Mouse (Mus musculus) kidney, postnatal 14 days (tissue): ENCODE measurements around the gene Prkab2.

Source experiments
- DNase-seq: peaks from one replicate; pipeline ENCODE4 v3.0.0; 2022; ENCODE audit warnings: mixed read lengths

Gene Prkab2

DNA sequence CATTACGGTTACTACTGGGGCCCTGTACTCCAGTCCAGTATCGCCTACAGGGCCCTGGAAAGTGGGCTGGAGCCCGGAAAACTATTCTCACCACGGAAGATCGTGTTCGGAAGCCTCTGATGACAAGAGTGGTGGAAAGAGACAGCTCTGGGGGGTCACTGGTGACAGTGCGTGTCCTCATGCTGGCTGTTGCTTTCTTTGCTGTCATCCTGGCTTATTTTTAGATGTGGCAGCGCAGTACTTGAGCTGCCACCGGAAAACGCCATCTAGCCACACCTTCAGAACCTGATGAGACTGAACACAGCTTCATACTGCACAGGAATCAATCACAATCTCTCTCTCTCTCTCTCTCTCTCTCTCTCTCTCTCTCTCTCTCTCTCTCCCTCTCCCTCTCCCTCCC lies 6.4 kb upstream of the Prkab2 start:
- DNase-seq: no peak

GRCm38 (mm10) chr3:97653781-97654180 lies 4.2 kb upstream of the Prkab2 start:
- no peak for DNase-seq

GRCm38 (mm10) chr3:97654901-97655300 lies 3.1 kb upstream of the Prkab2 start:
- no peak for DNase-seq

- DNase-seq: no peak
Observed at GRCm38 (mm10) chr3:97658426-97659193, 617 bp downstream of the Prkab2 start.

DNA sequence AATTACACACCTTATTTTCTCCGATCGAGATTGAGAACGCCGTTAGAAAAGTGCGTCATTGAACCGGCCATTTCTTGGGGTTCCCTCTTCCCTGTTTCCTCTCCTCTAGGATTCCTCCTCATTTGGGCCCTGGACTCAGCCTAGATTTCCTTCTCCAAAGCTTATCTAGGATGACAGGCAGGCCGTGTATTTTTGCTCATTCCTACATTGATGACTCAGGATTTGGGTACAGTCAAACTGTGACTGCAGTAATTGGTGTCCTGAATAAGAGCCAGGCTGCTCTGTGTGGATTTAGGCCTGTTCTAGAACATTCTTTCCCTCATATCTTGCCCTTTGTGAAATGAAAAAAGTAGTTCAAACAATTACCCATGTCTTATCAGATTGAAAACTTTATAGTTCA lies 1.8 kb downstream of the Prkab2 start:
- no peak for DNase-seq

DNA sequence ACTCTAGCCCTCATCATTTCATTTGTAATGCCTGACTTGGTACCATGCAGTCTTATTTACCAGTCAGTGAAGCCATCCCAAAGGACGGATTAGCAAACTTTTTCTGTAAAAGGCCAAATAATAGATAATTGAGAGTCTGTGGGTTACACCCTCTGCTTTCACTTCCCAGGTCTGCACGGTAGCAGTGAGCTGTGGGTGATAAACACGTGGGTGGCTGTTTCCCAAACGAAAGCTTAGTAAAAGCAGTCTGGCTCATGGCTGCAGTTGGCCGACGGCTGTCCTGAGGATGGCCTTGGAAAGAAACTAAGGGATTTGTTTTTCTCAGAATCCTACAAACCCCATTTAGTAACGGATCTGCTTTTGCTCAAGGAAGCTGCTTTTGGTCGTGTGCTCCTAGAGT lies 3.2 kb downstream of the Prkab2 start:
- no peak for DNase-seq

- no peak for DNase-seq
Observed at GRCm38 (mm10) chr3:97665525-97665924, 7.5 kb downstream of the Prkab2 start.

DNA sequence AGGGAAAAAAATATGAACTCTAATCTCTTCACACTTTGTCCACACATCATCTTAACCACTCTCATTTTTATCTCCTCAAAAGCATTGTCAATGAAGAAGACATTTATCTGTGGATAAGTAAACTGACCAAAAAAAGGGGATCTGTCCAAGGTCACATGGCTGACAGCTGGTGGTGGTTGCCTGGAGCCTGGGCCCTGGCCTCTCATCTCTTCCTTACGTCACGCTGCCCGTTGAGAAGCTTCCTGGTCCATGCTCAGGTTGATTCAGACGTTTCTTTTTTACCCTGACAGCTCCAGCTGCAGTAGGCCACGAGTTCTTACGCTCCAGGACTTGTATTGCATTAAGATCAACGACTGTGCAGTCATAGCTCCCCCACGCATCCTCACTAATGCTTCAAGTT lies 8.2 kb downstream of the Prkab2 start:
- no peak for DNase-seq

GRCm38 (mm10) chr3:97667093-97667675 lies 9.2 kb downstream of the Prkab2 start:
- peak; percentile 26 for DNase-seq

DNA sequence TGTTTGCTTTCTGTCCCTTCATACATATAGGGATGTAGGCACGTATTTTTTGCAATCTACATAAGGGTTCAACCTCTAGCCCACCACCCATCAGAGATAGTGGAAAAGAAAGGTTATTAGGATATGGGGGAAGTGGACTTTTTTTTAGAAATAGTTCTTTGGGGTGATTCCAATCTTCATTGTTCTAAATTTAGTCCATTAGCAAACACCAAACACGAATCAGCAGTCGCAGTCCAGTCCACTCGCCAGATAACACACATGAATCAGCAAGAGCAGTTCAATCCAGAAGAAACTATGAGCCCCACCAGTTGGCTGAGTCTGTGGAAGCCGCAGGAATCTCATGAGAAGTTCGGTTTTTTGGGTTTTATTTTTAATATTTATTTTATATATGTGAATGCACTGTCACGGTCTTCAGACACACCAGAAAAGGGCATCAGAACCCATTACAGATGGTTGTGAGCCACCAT lies 16.7 kb downstream of the Prkab2 start, which contains the start of gene Gm17651:
TSS of gene Gm17651 (minus strand) at position 51 of the 467 bp plus-strand sequence.
- no peak for DNase-seq

- DNase-seq: no peak
Observed at GRCm38 (mm10) chr3:97676126-97676525, 18.1 kb downstream of the Prkab2 start.

- DNase-seq: no peak
Observed at GRCm38 (mm10) chr3:97678416-97678815, 20.4 kb downstream of the Prkab2 start.

GRCm38 (mm10) chr3:97680631-97681320 lies 22.8 kb downstream of the Prkab2 start:
- peak; percentile 76 for DNase-seq

DNA sequence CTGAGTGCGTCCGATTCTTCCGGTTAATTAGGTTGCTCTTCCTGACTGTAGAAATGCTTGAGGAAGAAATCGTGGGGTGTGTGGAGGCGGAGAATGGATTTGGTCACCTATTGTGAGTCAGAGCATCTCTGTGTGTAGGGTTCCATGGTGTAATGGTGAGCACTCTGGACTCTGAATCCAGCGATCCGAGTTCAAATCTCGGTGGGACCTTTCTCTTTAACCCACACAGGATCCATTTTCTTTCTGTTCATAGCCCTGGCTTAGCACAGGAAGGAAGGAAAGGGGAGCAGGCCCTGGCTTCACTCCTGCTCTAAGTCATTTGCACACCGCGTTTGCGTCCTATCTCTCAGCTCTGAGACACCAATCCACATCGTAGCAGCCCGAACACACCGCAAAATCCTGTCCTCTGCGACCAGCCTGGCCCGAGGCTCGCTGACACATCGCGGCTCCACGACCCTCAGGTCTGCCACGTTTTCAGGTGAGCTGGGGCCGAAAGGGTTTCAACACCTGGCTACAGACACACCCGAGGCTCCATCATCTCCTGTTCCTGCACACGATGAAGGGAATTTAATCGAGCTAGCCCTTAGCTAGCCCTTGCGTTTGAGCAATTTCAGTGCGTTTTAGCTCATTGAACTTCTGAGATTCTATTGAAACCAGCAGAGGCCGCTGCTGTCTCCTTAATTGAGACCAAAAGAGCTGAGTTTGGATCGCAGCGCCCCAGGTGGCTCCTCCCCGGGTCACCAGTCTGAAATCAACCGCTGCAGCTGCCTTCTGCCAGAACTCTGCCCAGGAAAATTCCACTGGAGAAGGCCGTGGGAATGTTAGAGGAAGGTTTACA lies 23.5 kb downstream of the Prkab2 start:
- peak; percentile 84 for DNase-seq

DNA sequence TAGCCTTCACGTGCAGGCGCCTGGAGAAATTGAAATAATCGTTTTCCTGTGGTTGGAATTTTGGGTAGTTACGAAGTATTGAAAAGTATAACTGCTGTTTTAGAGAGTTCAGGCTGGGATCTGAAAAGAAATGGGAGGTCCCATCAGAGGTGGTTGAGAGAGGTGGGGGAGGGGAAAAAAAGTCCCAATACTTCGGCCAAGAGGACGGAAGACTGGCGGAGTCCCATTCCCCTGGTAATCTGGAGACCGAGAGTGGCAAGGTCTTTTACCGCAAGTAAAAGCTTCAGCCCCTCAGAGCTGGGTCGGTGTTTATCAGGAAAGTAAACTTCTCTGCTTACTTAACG lies 24.1 kb downstream of the Prkab2 start:
- no peak for DNase-seq

- no peak for DNase-seq
Observed at GRCm38 (mm10) chr3:97682576-97682975, 24.6 kb downstream of the Prkab2 start.

DNA sequence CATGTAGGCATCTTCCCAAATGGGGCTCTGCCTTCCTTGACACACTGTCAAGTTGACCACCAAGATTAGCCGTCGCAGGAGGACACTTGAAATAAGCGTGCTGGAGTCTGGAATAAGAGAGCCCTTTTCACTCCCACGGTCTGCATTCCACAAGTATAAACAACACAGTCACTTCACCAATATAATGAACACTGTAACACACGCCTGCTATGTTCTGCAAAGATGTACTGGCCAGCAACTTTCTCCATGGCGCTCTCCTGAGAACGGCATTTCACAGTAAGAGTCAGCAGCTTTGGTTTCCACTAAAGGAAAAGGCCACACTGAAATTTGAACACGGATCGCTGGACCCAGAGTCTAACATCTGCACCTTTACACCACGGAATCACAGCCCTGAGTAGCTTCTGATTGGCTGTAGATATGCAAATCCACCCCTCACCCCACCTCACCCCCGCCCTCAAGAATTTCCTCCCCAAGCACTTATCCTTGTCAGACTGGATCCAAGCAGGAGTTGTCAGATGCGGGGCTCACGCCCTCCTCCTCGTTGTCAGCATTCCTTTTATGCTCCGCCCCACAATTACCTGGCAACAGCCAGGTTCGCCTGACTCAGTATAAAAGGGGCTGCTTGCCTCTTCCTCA lies 25.7 kb downstream of the Prkab2 start:
- DNase-seq: peak; percentile 47

GRCm38 (mm10) chr3:97686372-97687117 lies 28.6 kb downstream of the Prkab2 start:
- no peak for DNase-seq

GRCm38 (mm10) chr3:97689289-97689688 lies 31.3 kb downstream of the Prkab2 start:
- no peak for DNase-seq

DNA sequence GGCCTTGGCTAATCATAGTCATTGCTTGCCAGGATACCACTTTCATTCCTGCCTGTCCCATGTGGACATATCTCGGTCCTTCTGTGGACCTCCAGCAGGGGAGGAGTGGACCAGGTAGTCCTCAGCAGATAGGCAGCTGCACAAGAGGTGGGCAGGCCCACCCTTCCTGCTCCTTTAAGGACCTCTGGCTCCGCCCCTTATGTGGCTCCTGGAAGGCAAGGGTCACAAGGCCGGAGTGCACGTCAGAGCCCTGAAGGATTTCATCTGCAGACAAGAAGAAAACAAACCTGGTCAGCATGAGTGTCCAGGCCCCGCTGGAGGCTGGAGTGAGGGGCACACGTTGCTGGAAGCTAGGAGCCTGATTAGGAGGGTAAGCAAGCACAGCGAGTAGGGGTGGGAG lies 32.6 kb downstream of the Prkab2 start:
- DNase-seq: peak; percentile 46

DNA sequence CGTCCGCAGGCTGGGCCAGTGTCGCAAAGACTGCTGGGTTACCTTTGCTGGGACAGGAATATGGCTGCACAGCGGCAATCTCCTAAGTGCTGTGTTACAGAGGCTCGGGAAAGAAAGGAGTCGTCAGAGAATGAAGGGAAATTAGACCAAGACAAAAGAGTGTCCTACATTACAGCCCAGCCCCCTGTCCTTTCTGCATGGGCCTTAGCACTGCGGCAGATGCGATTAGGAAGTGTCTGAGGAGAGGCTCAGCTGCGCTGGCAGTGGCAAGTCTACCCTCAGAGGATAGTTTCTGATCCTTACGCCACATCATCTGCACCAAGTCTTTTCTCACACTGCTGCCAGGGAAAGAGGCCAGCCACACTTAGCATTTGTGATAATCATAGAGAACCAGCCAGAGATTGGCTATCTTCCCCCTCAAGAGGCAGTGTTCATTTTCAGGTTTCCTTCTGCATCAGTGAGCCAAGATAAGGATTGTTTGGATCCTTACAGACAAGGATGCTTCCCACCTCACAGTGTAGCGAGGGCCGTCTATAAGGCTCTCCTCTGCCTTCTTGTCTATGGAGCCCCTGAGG lies 33.5 kb downstream of the Prkab2 start:
- no peak for DNase-seq
